8 mouse cellular contexts compared by ENCODE assay signal in genomic region chr10:79856704-79857451, GRCm38 (mm10). TPM values are rescaled to one million over a fixed set of nuclear protein-coding genes. Genes with fewer than 3 reads are reported as not detected.
DNase-seq lines count a peak whose midpoint lies in the region; ATAC-seq and TF ChIP-seq lines count a peak whose summit lies in the region.

No protein-coding gene starts in this region.

- H3K4me3 ChIP-seq in lung, embryonic 16.5 days (ENCODE audit: low read length): peak overlapping the region; percentile 93
- H3K4me3 ChIP-seq in limb, embryonic 10.5 days: peak overlapping the region; percentile 99
- H3K4me3 ChIP-seq in small intestine, adult 2 months (ENCODE audit: low read depth, low read length): peak overlapping the region; percentile 84

- no peaks in the 10 kb centered on the region for H3K27me3 ChIP-seq in lung, embryonic 16.5 days (ENCODE audit: control insufficient read depth, insufficient read depth, low read depth, low read length)
- H3K27me3 ChIP-seq in limb, embryonic 10.5 days (ENCODE audit: low read depth, poor library complexity, severe bottlenecking): no peaks in the 10 kb centered on the region
- H3K27me3 ChIP-seq in small intestine, adult 2 months (ENCODE audit: control insufficient read depth, insufficient read depth, low read length): no peaks in the 10 kb centered on the region

- peaks cover 39% of the 10 kb centered on the region for H3K4me1 ChIP-seq in lung, embryonic 16.5 days (replicated peaks; ENCODE audit: control insufficient read depth, insufficient read depth, low read length)
- H3K4me1 ChIP-seq in limb, embryonic 10.5 days: peaks cover 63% of the 10 kb centered on the region
- H3K4me1 ChIP-seq in small intestine, adult 2 months (ENCODE audit: control insufficient read depth, insufficient read depth, insufficient read length, low read length): peaks cover 46% of the 10 kb centered on the region

- no peak for ATAC-seq in CD4-positive, CD25-positive, alpha-beta regulatory T cell, adult 4 months
- ATAC-seq in lung, embryonic 16.5 days (ENCODE audit: low read depth): no peak

- TF ChIP-seq POLR2A in small intestine, adult 2 months (IDR thresholded peaks at IDR 0.05; ENCODE audit: low read depth, low read length): no peak

- peak overlapping the region; percentile 100 for H3K27ac ChIP-seq in lung, embryonic 16.5 days (ENCODE audit: low read length)
- peak overlapping the region; percentile 14; the same call in 1 of the 2 replicates for H3K27ac ChIP-seq in limb, embryonic 10.5 days
- H3K27ac ChIP-seq in small intestine, adult 2 months (ENCODE audit: insufficient read depth, low read depth, low read length): peak overlapping the region; percentile 98

- 8% methylated on average over 7 of the region's 7 CpGs for WGBS in lung, embryonic 16.5 days
- 77% methylated on average over 7 of the region's 7 CpGs for WGBS in limb, embryonic 10.5 days
- WGBS in small intestine, adult 2 months: 3% methylated on average over 7 of the region's 7 CpGs

- peak overlapping the region; percentile 99 for H3K9ac ChIP-seq in lung, embryonic 16.5 days (ENCODE audit: low read length)

- no peak for TF ChIP-seq CTCF in small intestine, adult 2 months (IDR thresholded peaks at IDR 0.05; ENCODE audit: extremely low read depth, insufficient read length, insufficient replicate concordance, low read depth, low read length)

- H3K9me3 ChIP-seq in lung, embryonic 16.5 days (ENCODE audit: control insufficient read depth, low read length): no peaks in the 10 kb centered on the region
- no peaks in the 10 kb centered on the region for H3K9me3 ChIP-seq in limb, embryonic 10.5 days (replicated peaks)

- peaks cover 35% of the 10 kb centered on the region for H3K36me3 ChIP-seq in lung, embryonic 16.5 days (ENCODE audit: control insufficient read depth, insufficient read depth, low read length)
- peaks cover 62% of the 10 kb centered on the region for H3K36me3 ChIP-seq in limb, embryonic 10.5 days
- peaks cover 54% of the 10 kb centered on the region for H3K36me3 ChIP-seq in small intestine, adult 2 months (ENCODE audit: control insufficient read depth, insufficient read depth, low read length)

- DNase-seq in CD4-positive, CD25-positive, alpha-beta regulatory T cell, adult 2 months (ENCODE audit: low read depth, low spot score): peak; percentile 27
- no peak for DNase-seq in lung, postnatal 10 days
- no peak for DNase-seq in limb, embryonic 10.5 days (ENCODE audit: low spot score)
- DNase-seq in layer of hippocampus, postnatal 14 days (ENCODE audit: low spot score in 2 of 2): no peak
- DNase-seq in lung, postnatal 14 days: no peak

- peak overlapping the region; percentile 85 for H3K4me2 ChIP-seq in lung, embryonic 16.5 days (ENCODE audit: low read depth, low read length)

RNA-seq across cellular contexts. Expression of gene Ptbp1, which starts 2.7 kb away (rescaled TPM):
- 100 to 1,000 TPM; 103 to 274 TPM for polyA plus RNA-seq in CD4-positive, CD25-positive, alpha-beta regulatory T cell, adult 4 months (2017; shearing (Covaris generic))
- polyA plus RNA-seq in lung, embryonic 16.5 days (2015; fragmentation: Nextera tagmentation; extraction: Ambion mirVana): 344 and 371 TPM in 2 replicates
- polyA plus RNA-seq in limb, embryonic 10.5 days (2016; fragmentation: Nextera tagmentation; extraction: Ambion mirVana): 485 and 494 TPM in 2 replicates
- 150 and 285 TPM in 2 replicates for polyA plus RNA-seq in small intestine, adult 2 months (2012; rRNA removed)
- total RNA-seq in layer of hippocampus, postnatal 14 days (2021): 10 to 100 TPM; 62.9 to 70.2 TPM

RNA-seq across cellular contexts. Expression of gene Prtn3, which starts 17.4 kb away (rescaled TPM):
- not detected for polyA plus RNA-seq in CD4-positive, CD25-positive, alpha-beta regulatory T cell, adult 4 months (2017; shearing (Covaris generic))
- 3.0 and 4.0 TPM in 2 replicates for polyA plus RNA-seq in lung, embryonic 16.5 days (2015; fragmentation: Nextera tagmentation; extraction: Ambion mirVana)
- 9.1 and 15.3 TPM in 2 replicates for polyA plus RNA-seq in limb, embryonic 10.5 days (2016; fragmentation: Nextera tagmentation; extraction: Ambion mirVana)
- polyA plus RNA-seq in small intestine, adult 2 months (2012; rRNA removed): 1.6 and 2.1 TPM in 2 replicates
- total RNA-seq in layer of hippocampus, postnatal 14 days (2021): 1 to 10 TPM; 2.3 to 3.0 TPM

RNA-seq across cellular contexts. Expression of gene Plppr3, which starts 17.6 kb away (rescaled TPM):
- 1 to 10 TPM; 2.1 to 4.5 TPM for polyA plus RNA-seq in CD4-positive, CD25-positive, alpha-beta regulatory T cell, adult 4 months (2017; shearing (Covaris generic))
- polyA plus RNA-seq in lung, embryonic 16.5 days (2015; fragmentation: Nextera tagmentation; extraction: Ambion mirVana): 22.6 and 26.4 TPM in 2 replicates
- polyA plus RNA-seq in limb, embryonic 10.5 days (2016; fragmentation: Nextera tagmentation; extraction: Ambion mirVana): 108 and 140 TPM in 2 replicates
- polyA plus RNA-seq in small intestine, adult 2 months (2012; rRNA removed): 2.8 and 5.3 TPM in 2 replicates
- total RNA-seq in layer of hippocampus, postnatal 14 days (2021): 10 to 100 TPM; 53.5 to 57.7 TPM

RNA-seq across cellular contexts. Expression of gene Elane, which starts 29.2 kb away (rescaled TPM):
- polyA plus RNA-seq in CD4-positive, CD25-positive, alpha-beta regulatory T cell, adult 4 months (2017; shearing (Covaris generic)): not detected
- polyA plus RNA-seq in lung, embryonic 16.5 days (2015; fragmentation: Nextera tagmentation; extraction: Ambion mirVana): 0.26 and 1.2 TPM in 2 replicates
- not detected in 2 replicates for polyA plus RNA-seq in limb, embryonic 10.5 days (2016; fragmentation: Nextera tagmentation; extraction: Ambion mirVana)
- polyA plus RNA-seq in small intestine, adult 2 months (2012; rRNA removed): 0.72 TPM in 1 of 2 replicates, not detected in the other
- not detected for total RNA-seq in layer of hippocampus, postnatal 14 days (2021)

RNA-seq across cellular contexts. Expression of gene Cfd, which starts 33.8 kb away (rescaled TPM):
- not detected for polyA plus RNA-seq in CD4-positive, CD25-positive, alpha-beta regulatory T cell, adult 4 months (2017; shearing (Covaris generic))
- polyA plus RNA-seq in lung, embryonic 16.5 days (2015; fragmentation: Nextera tagmentation; extraction: Ambion mirVana): not detected in 2 replicates
- polyA plus RNA-seq in limb, embryonic 10.5 days (2016; fragmentation: Nextera tagmentation; extraction: Ambion mirVana): not detected in 2 replicates
- 48.6 and 122 TPM in 2 replicates for polyA plus RNA-seq in small intestine, adult 2 months (2012; rRNA removed)
- not detected for total RNA-seq in layer of hippocampus, postnatal 14 days (2021)

Comparison
In these comparisons a context has a peak if more than half of its experiments do, and no peak if none do; other contexts are left out.
1. H3K27ac ChIP-seq: peak in every context shown above with its lines; median percentile 100 in lung, embryonic 16.5 days; 98 in small intestine, adult 2 months; 14 in limb, embryonic 10.5 days.